ENCODE assay signal across 8 mouse cellular contexts in genomic region chr8:124926351-124926771, GRCm38 (mm10). TPM values are rescaled to one million over a fixed set of nuclear protein-coding genes. Genes with fewer than 3 reads are reported as not detected.
A peak's percentile ranks its signal among the peaks of the same experiment; 100 is the strongest.
DNase-seq lines count a peak whose midpoint lies in the region.

No protein-coding gene starts in this region.

- peak; percentile 62 for DNase-seq in adrenal gland, postnatal 14 days
- DNase-seq in adrenal gland, adult 18-20 months (ENCODE audit: low spot score in 2 of 2): no peak
- peak; percentile 33 for DNase-seq in right cerebral cortex, postnatal 4 days
- DNase-seq in right cerebral cortex, postnatal 36 days (ENCODE audit: low spot score in 2 of 2): no peak
- DNase-seq in kidney, postnatal 25 days: peak; percentile 41 to 66
- peak; percentile 29 to 52 for DNase-seq in urinary bladder, postnatal 36 days (ENCODE audit: low spot score in 2 of 2)
- DNase-seq in cerebellum, postnatal 14 days: no peak
- no peak for DNase-seq in left cerebral cortex, adult 8-10 months (ENCODE audit: low spot score in 2 of 2)

RNA-seq across cellular contexts. Expression of gene Egln1, which starts 22.8 kb away (rescaled TPM):
- 63.4 and 77.1 TPM in 2 replicates for total RNA-seq in adrenal gland, postnatal 14 days (2021)
- total RNA-seq in adrenal gland, adult 18-20 months (2021): 10 to 100 TPM; 70.9 to 90.0 TPM
- 10 to 100 TPM; 58.3 to 63.5 (median 62.1) TPM for total RNA-seq in left cerebral cortex, adult 8-10 months (2022)

RNA-seq across cellular contexts. Expression of gene Sprtn, which starts 28.7 kb away (rescaled TPM):
- 20.1 and 21.3 TPM in 2 replicates for total RNA-seq in adrenal gland, postnatal 14 days (2021)
- 10 to 100 TPM; 18.9 to 19.3 TPM for total RNA-seq in adrenal gland, adult 18-20 months (2021)
- 10 to 100 TPM; 13.9 to 15.9 (median 15.6) TPM for total RNA-seq in left cerebral cortex, adult 8-10 months (2022)

RNA-seq across cellular contexts. Expression of gene Exoc8, which starts 28.9 kb away (rescaled TPM):
- 21.5 and 23.8 TPM in 2 replicates for total RNA-seq in adrenal gland, postnatal 14 days (2021)
- 10 to 100 TPM; 23.1 to 25.2 TPM for total RNA-seq in adrenal gland, adult 18-20 months (2021)
- total RNA-seq in left cerebral cortex, adult 8-10 months (2022): 10 to 100 TPM; 33.0 to 33.4 (median 33.2) TPM

Comparison
In these comparisons a context has a peak if more than half of its experiments do, and no peak if none do; other contexts are left out.
1. DNase-seq: peak in adrenal gland, postnatal 14 days (single experiment), right cerebral cortex, postnatal 4 days (single experiment), kidney, postnatal 25 days (2 of 2) and urinary bladder, postnatal 36 days (2 of 2); none in adrenal gland, adult 18-20 months (0 of 2), right cerebral cortex, postnatal 36 days (0 of 2), cerebellum, postnatal 14 days (0 of 2) and left cerebral cortex, adult 8-10 months (0 of 2).